Mouse (Mus musculus) cortical plate, adult 2 months (tissue): ENCODE data around the gene Kat2b.

Source experiments
- CTCF ChIP-seq: fragments of 200-500 bp; IDR thresholded peaks from 2 replicates; pipeline ENCODE4 v1.5.1; 2011; ENCODE audit warnings: mild to moderate bottlenecking, control low read depth, low read length; ENCODE audit not compliant: insufficient read depth; ENCODE audit errors: extremely low read depth
- POLR2A ChIP-seq: fragments of 200-500 bp; IDR thresholded peaks from 2 replicates; pipeline ENCODE4 v1.6.1; 2011; ENCODE audit warnings: mild to moderate bottlenecking, low read length, control low read depth; ENCODE audit not compliant: insufficient read depth; ENCODE audit errors: extremely low read depth

DNA sequence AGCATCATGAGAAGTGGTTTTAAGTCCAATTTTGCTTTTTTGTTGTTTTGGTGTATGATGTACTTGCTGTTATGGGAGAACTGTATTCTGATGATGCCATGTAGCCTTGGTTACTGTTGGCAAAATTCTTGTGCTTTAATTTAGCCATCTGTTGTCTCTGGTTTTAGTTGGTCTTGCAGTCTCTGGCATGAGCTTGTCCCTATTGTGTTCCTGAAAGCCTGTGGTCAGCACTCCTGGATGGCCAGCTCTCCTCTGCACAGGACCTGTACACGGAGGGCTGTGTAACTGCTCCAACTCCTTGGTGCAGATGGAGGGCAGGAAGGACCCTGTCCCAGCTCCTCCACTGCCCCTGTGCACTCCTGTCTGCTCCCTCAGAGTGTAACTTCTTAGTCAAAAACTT lies 151.8 kb downstream of the Kat2b start:
- TF ChIP-seq CTCF (no peak), POLR2A (no peak)
